Mouse (Mus musculus) embryonic facial prominence, embryonic 15.5 days (tissue): ENCODE results near the gene Egfl7. TPM values are rescaled to one million over a fixed set of nuclear protein-coding genes. Genes with fewer than 3 reads are reported as not detected.
A peak's percentile ranks its signal among the peaks of the same experiment; 100 is the strongest.

Experiments used
- ATAC-seq: fragments of 200-750 bp; cut with Nextera tagmentation; 2 replicates; pipeline ENCODE4 v1.8.0; 2017; ENCODE audit warnings: low read depth, moderate TSS enrichment; ENCODE audit not compliant: insufficient number of reproducible peaks, low FRiP score, low TSS enrichment
- H3K27ac ChIP-seq: fragments of 300-500 bp; sonication (generic); replicated peaks from 2 replicates; pipeline ENCODE4 v1.5.1; 2015; ENCODE audit warnings: mild to moderate bottlenecking, inconsistent platforms
- H3K27me3 ChIP-seq: fragments of 300-500 bp; sonication (generic); 2 replicates; pipeline ENCODE4 v1.6.1; 2015; ENCODE audit warnings: inconsistent platforms
- H3K36me3 ChIP-seq: fragments of 300-500 bp; sonication (generic); 2 replicates; pipeline ENCODE4 v1.6.1; 2015; ENCODE audit warnings: mild to moderate bottlenecking, inconsistent platforms
- H3K4me1 ChIP-seq: fragments of 300-500 bp; sonication (generic); 2 replicates; pipeline ENCODE4 v1.6.1; 2015; ENCODE audit warnings: inconsistent platforms
- H3K4me2 ChIP-seq: fragments of 300-500 bp; sonication (generic); replicated peaks from 2 replicates; pipeline ENCODE4 v1.6.1; 2015; ENCODE audit warnings: mild to moderate bottlenecking, inconsistent platforms
- H3K4me3 ChIP-seq: fragments of 300-500 bp; sonication (generic); replicated peaks from 2 replicates; pipeline ENCODE4 v1.5.1; 2015; ENCODE audit warnings: mild to moderate bottlenecking, inconsistent platforms
- H3K9ac ChIP-seq: fragments of 300-500 bp; sonication (generic); 2 replicates; pipeline ENCODE4 v1.6.1; 2015; ENCODE audit warnings: inconsistent platforms
- H3K9me3 ChIP-seq: fragments of 300-500 bp; sonication (generic); replicated peaks from 2 replicates; pipeline ENCODE4 v1.6.1; 2016; ENCODE audit warnings: inconsistent platforms
- WGBS: fragments of 180-500 bp; shearing (Covaris S2); methylation state at CpG from one replicate; pipeline ENCODE4 v1.1.7; 2015; 5-methylcytosine and 5-hydroxymethylcytosine counted together
- polyA plus RNA-seq: library from polyadenylated mRNA; unstranded; fragments of >200 nt; fragmentation: Nextera tagmentation; extraction: Ambion mirVana; gene quantifications from 2 replicates; pipeline ENCODE4 v1.2.1, GENCODE M21; 2015

Gene Egfl7
- 111 and 125 TPM in 2 replicates for polyA plus RNA-seq

GRCm38 (mm10) chr2:26579714-26580113, at the start of gene Egfl7:
TSS of gene Egfl7 (plus strand) at chr2:26580014.
- H3K4me1 ChIP-seq = peaks cover 13% of the 10 kb centered on the region; the same call in 1 of the 2 replicates
- 95% methylated on average over 1 of the region's 1 CpGs for whole genome bisulfite sequencing
- H3K4me2 ChIP-seq = no peak within 1 kb of the TSS
- no peaks in the 10 kb centered on the region for H3K36me3 ChIP-seq
- no peaks in the 10 kb centered on the region for H3K27me3 ChIP-seq
- no peak within 1 kb of the TSS for H3K9ac ChIP-seq
- no peak for ATAC-seq
- no peak within 1 kb of the TSS for H3K4me3 ChIP-seq
- H3K9me3 ChIP-seq = no peaks in the 10 kb centered on the region
- peak within 1 kb of the TSS; percentile 66 for H3K27ac ChIP-seq

- Histone ChIP-seq H3K27ac (no peak overlapping the region), H3K36me3 (no peaks in the 10 kb centered on the region), H3K27me3 (no peaks in the 10 kb centered on the region), H3K4me2 (no peak overlapping the region), H3K9me3 (no peaks in the 10 kb centered on the region), H3K4me3 (no peak overlapping the region), H3K4me1 (peaks cover 20% of the 10 kb centered on the region), H3K9ac (no peak overlapping the region)
- no peak for ATAC-seq
- WGBS = 83% methylated on average over 6 of the region's 6 CpGs
These were observed 48.0 kb upstream of the Egfl7 start for GRCm38 (mm10) chr2:26531829-26532228.

- Histone ChIP-seq H3K4me2 (no peak overlapping the region), H3K36me3 (no peaks in the 10 kb centered on the region), H3K4me1 (peaks cover 9% of the 10 kb centered on the region), H3K9me3 (no peaks in the 10 kb centered on the region), H3K4me3 (no peak overlapping the region), H3K27ac (no peak overlapping the region), H3K9ac (no peak overlapping the region; the same call in 1 of the 2 replicates), H3K27me3 (no peaks in the 10 kb centered on the region)
- WGBS = 32% methylated on average over 5 of the region's 5 CpGs
- no peak for ATAC-seq
These were observed 46.6 kb upstream of the Egfl7 start for GRCm38 (mm10) chr2:26533249-26533648.

GRCm38 (mm10) chr2:26534161-26534560, 45.7 kb upstream of the Egfl7 start:
- no peak overlapping the region for H3K4me2 ChIP-seq
- no peak for ATAC-seq
- WGBS = 69% methylated on average over 3 of the region's 3 CpGs

GRCm38 (mm10) chr2:26534616-26535015, 45.2 kb upstream of the Egfl7 start:
- Histone ChIP-seq H3K4me3 (no peak overlapping the region), H3K4me1 (peaks cover 11% of the 10 kb centered on the region; the same call in 1 of the 2 replicates), H3K9me3 (no peaks in the 10 kb centered on the region), H3K27ac (no peak overlapping the region), H3K4me2 (no peak overlapping the region), H3K36me3 (no peaks in the 10 kb centered on the region), H3K27me3 (no peaks in the 10 kb centered on the region), H3K9ac (no peak overlapping the region)
- 50% methylated on average over 2 of the region's 2 CpGs for WGBS
- ATAC-seq = no peak

More at GRCm38 (mm10) chr2:26534161-26534560, 45.7 kb upstream of the Egfl7 start:
- Histone ChIP-seq H3K9ac (no peak overlapping the region), H3K27ac (no peak overlapping the region), H3K36me3 (no peaks in the 10 kb centered on the region), H3K27me3 (no peaks in the 10 kb centered on the region), H3K9me3 (no peaks in the 10 kb centered on the region), H3K4me1 (peaks cover 9% of the 10 kb centered on the region; the same call in 1 of the 2 replicates), H3K4me3 (no peak overlapping the region)

- no peak overlapping the region for H3K4me2 ChIP-seq
- ATAC-seq = peak; percentile 8; the same call in 1 of the 2 replicates
- peaks cover 17% of the 10 kb centered on the region for H3K4me1 ChIP-seq
- no peaks in the 10 kb centered on the region for H3K9me3 ChIP-seq
- WGBS = 52% methylated on average over 4 of the region's 4 CpGs
- no peaks in the 10 kb centered on the region for H3K36me3 ChIP-seq
- H3K27me3 ChIP-seq = no peaks in the 10 kb centered on the region
- H3K4me3 ChIP-seq = no peak overlapping the region
- H3K9ac ChIP-seq = no peak overlapping the region
- H3K27ac ChIP-seq = no peak overlapping the region
These were observed 44.2 kb upstream of the Egfl7 start for GRCm38 (mm10) chr2:26535517-26536045.

- Histone ChIP-seq H3K27ac (peak overlapping the region; percentile 34; the same call in 1 of the 2 replicates), H3K27me3 (no peaks in the 10 kb centered on the region), H3K36me3 (no peaks in the 10 kb centered on the region), H3K9me3 (no peaks in the 10 kb centered on the region), H3K4me3 (no peak overlapping the region), H3K4me1 (peaks cover 27% of the 10 kb centered on the region), H3K9ac (no peak overlapping the region), H3K4me2 (no peak overlapping the region)
- ATAC-seq = no peak
- 46% methylated on average over 2 of the region's 2 CpGs for WGBS
These were observed 40.3 kb upstream of the Egfl7 start for GRCm38 (mm10) chr2:26539516-26539915.

GRCm38 (mm10) chr2:26540721-26541120, 39.1 kb upstream of the Egfl7 start:
- Histone ChIP-seq H3K9ac (no peak overlapping the region), H3K27ac (peak overlapping the region; percentile 68; the same call in 1 of the 2 replicates), H3K27me3 (no peaks in the 10 kb centered on the region), H3K36me3 (no peaks in the 10 kb centered on the region), H3K4me1 (peaks cover 27% of the 10 kb centered on the region), H3K4me3 (no peak overlapping the region), H3K9me3 (no peaks in the 10 kb centered on the region), H3K4me2 (no peak overlapping the region)
- WGBS = 30% methylated on average over 7 of the region's 7 CpGs
- no peak for ATAC-seq

- H3K4me2 ChIP-seq = no peak overlapping the region
- peak overlapping the region; percentile 55 for H3K27ac ChIP-seq
- 0 out of 2 replicates have a peak, but pooled peaks have one; percentile 39 for ATAC-seq
- no peaks in the 10 kb centered on the region for H3K36me3 ChIP-seq
- no peak overlapping the region for H3K9ac ChIP-seq
- no peaks in the 10 kb centered on the region for H3K9me3 ChIP-seq
- H3K4me3 ChIP-seq = no peak overlapping the region
- H3K4me1 ChIP-seq = peaks cover 27% of the 10 kb centered on the region
- 35% methylated on average over 9 of the region's 9 CpGs for WGBS
- H3K27me3 ChIP-seq = no peaks in the 10 kb centered on the region
These were observed 38.4 kb upstream of the Egfl7 start for GRCm38 (mm10) chr2:26541258-26541910.

- H3K27ac ChIP-seq = no peak overlapping the region
- H3K27me3 ChIP-seq = no peaks in the 10 kb centered on the region
- no peak for ATAC-seq
- H3K4me2 ChIP-seq = no peak overlapping the region
- 63% methylated on average over 4 of the region's 4 CpGs for WGBS
- no peak overlapping the region for H3K9ac ChIP-seq
- no peak overlapping the region for H3K4me3 ChIP-seq
- H3K36me3 ChIP-seq = no peaks in the 10 kb centered on the region
- H3K9me3 ChIP-seq = no peaks in the 10 kb centered on the region
- peaks cover 38% of the 10 kb centered on the region for H3K4me1 ChIP-seq
These were observed 36.7 kb upstream of the Egfl7 start for GRCm38 (mm10) chr2:26543155-26543554.

GRCm38 (mm10) chr2:26543768-26544167, 36.0 kb upstream of the Egfl7 start:
- Histone ChIP-seq H3K27ac (no peak overlapping the region), H3K4me2 (no peak overlapping the region), H3K9me3 (no peaks in the 10 kb centered on the region), H3K36me3 (no peaks in the 10 kb centered on the region), H3K27me3 (no peaks in the 10 kb centered on the region), H3K9ac (no peak overlapping the region), H3K4me3 (no peak overlapping the region), H3K4me1 (peaks cover 41% of the 10 kb centered on the region)
- 80% methylated on average over 8 of the region's 8 CpGs for WGBS
- no peak for ATAC-seq
